Mouse (Mus musculus) right cerebral cortex, adult 2 months (tissue): ENCODE measurements around the gene Ppp1r3g.
A peak's percentile ranks its signal among the peaks of the same experiment; 100 is the strongest.

Experiments
- DNase-seq, 2 experiments: peaks; one replicate each; pipeline ENCODE4 v3.0.0; 2021 to 2022; ENCODE audit warnings: low spot score in 2 of 2

The Ppp1r3g gene

GRCm38 (mm10) chr13:35995231-35995630 is 36.6 kb downstream of the Ppp1r3g start:
- DNase-seq = no peak

- DNase-seq = no peak
These were observed 37.2 kb downstream of the Ppp1r3g start for GRCm38 (mm10) chr13:35995696-35996426.

- no peak for DNase-seq
These were observed 39.0 kb downstream of the Ppp1r3g start for GRCm38 (mm10) chr13:35997606-35998005.

GRCm38 (mm10) chr13:36000798-36001197 is 42.2 kb downstream of the Ppp1r3g start:
- no peak for DNase-seq

GRCm38 (mm10) chr13:36009981-36010380 is 51.3 kb downstream of the Ppp1r3g start:
- DNase-seq = no peak

GRCm38 (mm10) chr13:36015636-36016035 is 57.0 kb downstream of the Ppp1r3g start:
- DNase-seq = no peak

- no peak for DNase-seq
These were observed 59.4 kb downstream of the Ppp1r3g start for GRCm38 (mm10) chr13:36018017-36018416.

GRCm38 (mm10) chr13:36019309-36020274 is 61.0 kb downstream of the Ppp1r3g start:
- peak; percentile 79 to 80 for DNase-seq
